Comparison of ENCODE assay signal across 8 mouse cellular contexts in the genomic region with DNA sequence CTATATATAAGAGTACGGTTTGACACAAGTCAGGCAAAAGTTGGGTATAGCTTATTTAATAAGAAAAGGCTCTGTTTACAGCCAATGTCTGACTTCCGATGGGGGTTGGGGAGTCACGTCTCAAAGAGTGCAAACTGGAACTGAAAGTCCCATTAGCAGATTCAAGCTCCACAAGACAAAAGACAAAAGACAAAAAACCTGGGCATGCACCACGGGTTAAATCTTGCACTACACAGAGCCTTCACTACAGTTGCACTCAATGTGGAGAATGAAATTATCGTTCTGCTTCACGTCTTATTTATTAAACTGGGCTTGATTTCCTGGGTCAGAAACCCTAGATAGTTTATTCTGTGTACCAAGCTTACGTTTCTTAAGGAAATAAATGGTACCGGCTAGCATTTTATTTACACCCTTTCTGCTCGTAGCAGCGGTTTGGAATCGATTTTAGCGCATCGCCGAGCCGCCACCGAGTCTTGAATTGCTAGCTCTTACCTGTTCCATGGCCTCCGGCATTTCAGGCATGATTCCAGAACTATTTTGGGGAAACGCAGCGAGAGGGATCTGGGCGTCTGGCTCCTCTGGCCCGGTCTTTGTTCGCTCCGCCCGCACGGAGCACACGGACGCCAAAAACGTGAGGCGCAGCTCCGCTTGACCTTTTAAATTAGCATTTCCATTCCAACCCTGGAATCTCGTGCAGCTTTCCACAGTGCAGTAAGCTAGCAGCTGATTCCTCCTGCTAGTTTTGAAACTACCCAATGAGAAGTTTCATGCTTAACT. TPM values are rescaled to one million over a fixed set of nuclear protein-coding genes. Genes with fewer than 3 reads are reported as not detected.
DNase-seq lines count a peak whose midpoint lies in the region; ATAC-seq and TF ChIP-seq lines count a peak whose summit lies in the region.

No protein-coding gene starts in this region.

- H3K4me1 ChIP-seq in heart, embryonic 15.5 days (replicated peaks), result peaks cover 22% of the 10 kb centered on the region
- H3K4me1 ChIP-seq in liver, postnatal 0 days (ENCODE audit: insufficient read depth), result peaks cover 21% of the 10 kb centered on the region
- H3K4me1 ChIP-seq in neural tube, embryonic 15.5 days, result peaks cover 33% of the 10 kb centered on the region

- H3K27me3 ChIP-seq in heart, embryonic 15.5 days, result no peaks in the 10 kb centered on the region
- no peaks in the 10 kb centered on the region for H3K27me3 ChIP-seq in liver, postnatal 0 days (ENCODE audit: insufficient read depth, low read length)
- H3K27me3 ChIP-seq in neural tube, embryonic 15.5 days (replicated peaks), result no peaks in the 10 kb centered on the region

- 0 out of 2 replicates have a peak, but pooled peaks have one; percentile 16 for TF ChIP-seq EP300 in liver, postnatal 0 days (IDR thresholded peaks at IDR 0.05; ENCODE audit: low read depth)

- WGBS in heart, embryonic 15.5 days, result under 1% methylated on average over 31 of the region's 31 CpGs
- under 1% methylated on average over 31 of the region's 31 CpGs for WGBS in liver, postnatal 0 days (ENCODE audit: insufficient replicate concordance)
- under 1% methylated on average over 31 of the region's 31 CpGs for WGBS in neural tube, embryonic 15.5 days

- peak; percentile 40; the same call in 1 of the 2 replicates for ATAC-seq in heart, embryonic 15.5 days (replicated peaks; ENCODE audit: insufficient number of reproducible peaks, insufficient read depth, low FRiP score, low read depth)
- peak; percentile 42 for ATAC-seq in liver, postnatal 0 days
- peak; percentile 60 for ATAC-seq in neural tube, embryonic 15.5 days (ENCODE audit: low FRiP score)

- H3K4me3 ChIP-seq in heart, embryonic 15.5 days, result peak overlapping the region; percentile 93
- peak overlapping the region; percentile 73 for H3K4me3 ChIP-seq in liver, postnatal 0 days (ENCODE audit: low read depth, low read length)
- peak overlapping the region; percentile 81 for H3K4me3 ChIP-seq in neural tube, embryonic 15.5 days (replicated peaks)

- H3K9ac ChIP-seq in heart, embryonic 15.5 days, result peak overlapping the region; percentile 88
- H3K9ac ChIP-seq in liver, postnatal 0 days (replicated peaks), result peak overlapping the region; percentile 85
- peak overlapping the region; percentile 62 for H3K9ac ChIP-seq in neural tube, embryonic 15.5 days (replicated peaks)

- no peaks in the 10 kb centered on the region for H3K9me3 ChIP-seq in heart, embryonic 15.5 days (replicated peaks)
- H3K9me3 ChIP-seq in liver, postnatal 0 days (ENCODE audit: low read length), result peaks cover 1% of the 10 kb centered on the region; the same call in 1 of the 2 replicates
- no peaks in the 10 kb centered on the region for H3K9me3 ChIP-seq in neural tube, embryonic 15.5 days (replicated peaks)

- H3K36me3 ChIP-seq in heart, embryonic 15.5 days, result no peaks in the 10 kb centered on the region
- no peaks in the 10 kb centered on the region for H3K36me3 ChIP-seq in liver, postnatal 0 days (replicated peaks; ENCODE audit: insufficient read depth, low read length)
- no peaks in the 10 kb centered on the region for H3K36me3 ChIP-seq in neural tube, embryonic 15.5 days

- TF ChIP-seq CTCF in liver, postnatal 0 days (IDR thresholded peaks at IDR 0.05; ENCODE audit: low read depth), result no peak

- DNase-seq in CD8-positive naive resting alpha-beta T cell, adult 2 months (ENCODE audit: low read depth in 2 of 2, low spot score in 2 of 2), result peak; percentile 35 to 50
- DNase-seq in brain, adult 2 months (ENCODE audit: low read depth, low spot score), result peak; percentile 92
- DNase-seq in fibroblast of lung, adult 2 months (ENCODE audit: low read depth), result peak; percentile 80
- DNase-seq in kidney, postnatal 14 days, result peak; percentile 82
- DNase-seq in liver, postnatal 0 days, result peak; percentile 58
- peak; percentile 60 for DNase-seq in testis, postnatal 14 days (ENCODE audit: low spot score)

- H3K4me2 ChIP-seq in heart, embryonic 15.5 days, result peak overlapping the region; percentile 79
- peak overlapping the region; percentile 91 for H3K4me2 ChIP-seq in liver, postnatal 0 days (ENCODE audit: low read depth, low read length)
- peak overlapping the region; percentile 96 for H3K4me2 ChIP-seq in neural tube, embryonic 15.5 days

- H3K27ac ChIP-seq in heart, embryonic 15.5 days, result peak overlapping the region; percentile 96
- H3K27ac ChIP-seq in liver, postnatal 0 days (ENCODE audit: low read depth), result peak overlapping the region; percentile 94
- peak overlapping the region; percentile 84 for H3K27ac ChIP-seq in neural tube, embryonic 15.5 days (replicated peaks)

RNA-seq across cellular contexts. Expression of a gene that starts 0.5 kb away (rescaled TPM):
- 114 and 123 TPM in 2 replicates for polyA plus RNA-seq in heart, embryonic 15.5 days (2015; fragmentation: Nextera tagmentation; extraction: Ambion mirVana)
- 46.4 and 50.3 TPM in 2 replicates for polyA plus RNA-seq in liver, postnatal 0 days (2015; fragmentation: Nextera tagmentation; extraction: Ambion mirVana)
- polyA plus RNA-seq in neural tube, embryonic 15.5 days (2015; fragmentation: Nextera tagmentation; extraction: Ambion mirVana), result 55.3 and 66.0 TPM in 2 replicates

RNA-seq across cellular contexts. Expression of a gene that starts 38.7 kb away (rescaled TPM):
- polyA plus RNA-seq in heart, embryonic 15.5 days (2015; fragmentation: Nextera tagmentation; extraction: Ambion mirVana), result 44.2 and 48.7 TPM in 2 replicates
- 16.5 and 21.8 TPM in 2 replicates for polyA plus RNA-seq in liver, postnatal 0 days (2015; fragmentation: Nextera tagmentation; extraction: Ambion mirVana)
- polyA plus RNA-seq in neural tube, embryonic 15.5 days (2015; fragmentation: Nextera tagmentation; extraction: Ambion mirVana), result 5.0 and 13.3 TPM in 2 replicates

RNA-seq across cellular contexts. Expression of a gene that starts 39.0 kb away (rescaled TPM):
- polyA plus RNA-seq in heart, embryonic 15.5 days (2015; fragmentation: Nextera tagmentation; extraction: Ambion mirVana), result 81.3 and 92.3 TPM in 2 replicates
- 68.6 and 70.1 TPM in 2 replicates for polyA plus RNA-seq in liver, postnatal 0 days (2015; fragmentation: Nextera tagmentation; extraction: Ambion mirVana)
- 54.4 and 73.8 TPM in 2 replicates for polyA plus RNA-seq in neural tube, embryonic 15.5 days (2015; fragmentation: Nextera tagmentation; extraction: Ambion mirVana)

Comparison
In these comparisons a context has a peak if more than half of its experiments do, and no peak if none do; other contexts are left out.
1. Peak in every context shown above with its lines: DNase-seq, ATAC-seq, H3K4me3 ChIP-seq and H3K27ac ChIP-seq.